Mouse (Mus musculus) gastrocnemius, adult 2 months (tissue): ENCODE results near the gene Ccn5. TPM values are rescaled to one million over a fixed set of nuclear protein-coding genes. Genes with fewer than 3 reads are reported as not detected.

Experiments
- DNase-seq: peaks from one replicate; pipeline ENCODE4 v3.0.0; 2022
- H3K27ac ChIP-seq: fragments of 200-600 bp; 2 replicates; pipeline ENCODE4 v1.8.1; 2022; ENCODE audit warnings: mild to moderate bottlenecking
- H3K4me3 ChIP-seq: fragments of 200-600 bp; 2 replicates; pipeline ENCODE4 v1.8.1; 2022; ENCODE audit warnings: mild to moderate bottlenecking, moderate library complexity
- CTCF ChIP-seq: fragments of 200-600 bp; IDR thresholded peaks from 2 replicates; pipeline ENCODE4 v1.8.1; 2022; ENCODE audit warnings: antibody characterized with exemption, mild to moderate bottlenecking, moderate library complexity
- intact Hi-C: fragments of 180-260 bp; cut with DNase I; formaldehyde crosslinking; loops from one replicate; pipeline ENCODE4 v1.15.1; 2025
- long read RNA-seq, 2 experiments: library from polyadenylated mRNA; stranded (forward); transcript quantifications; one replicate each; pipeline ENCODE4 v2.0.0; 2021
- total RNA-seq, 2 experiments: library from RNA; stranded (reverse); gene quantifications; 2 replicates each; pipeline ENCODE4 v1.2.3; 2021

The Ccn5 gene
- total RNA-seq = 1 to 10 TPM in 1 of 2 experiments, under 1 TPM in 1; 0.87 to 1.8 TPM
- long read RNA-seq, experiment 1, transcript Ccn5-201 (5 exons, 1,719 nt) = major isoform, 5 of 5 reads
- long read RNA-seq, experiment 1, partial matches to known transcripts = 0 of 5 reads
- long read RNA-seq, experiment 1, other reads (novel, unspliced or antisense) = 0 of 5 reads
- long read RNA-seq, experiment 2, partial matches to known transcripts = 0 of 1 reads
- long read RNA-seq, experiment 2, other reads (novel, unspliced or antisense) = 0 of 1 reads

DNA sequence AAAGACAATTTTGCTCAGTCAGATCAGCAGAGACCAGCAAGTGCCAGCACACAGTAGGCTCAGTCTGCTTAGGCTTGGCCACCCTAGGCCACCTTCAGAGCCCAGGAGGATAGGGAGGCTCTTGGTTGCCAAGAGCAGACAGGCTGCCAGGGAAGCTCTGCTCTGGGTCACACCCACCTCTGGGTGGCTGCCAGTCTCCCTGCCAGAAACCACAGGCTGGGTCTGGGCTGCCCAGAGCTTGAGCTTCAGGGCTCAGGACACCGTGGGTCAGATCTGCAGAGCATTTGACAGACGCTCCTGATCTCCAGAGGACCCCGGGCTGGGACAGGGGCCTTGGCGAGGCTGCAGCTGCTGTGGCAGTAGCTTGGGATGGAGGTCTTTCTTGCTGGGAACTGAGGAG, at the start of gene Ccn5:
Gene Ccn5 (plus strand): TSS at position 255 of the 400 bp plus-strand sequence.
- intact Hi-C loops = no loop called here
- DNase-seq = peak; percentile 96
- no peak for TF ChIP-seq CTCF
- peak within 1 kb of the TSS; percentile 34 for H3K4me3 ChIP-seq
- peak within 1 kb of the TSS; percentile 58 for H3K27ac ChIP-seq

DNA sequence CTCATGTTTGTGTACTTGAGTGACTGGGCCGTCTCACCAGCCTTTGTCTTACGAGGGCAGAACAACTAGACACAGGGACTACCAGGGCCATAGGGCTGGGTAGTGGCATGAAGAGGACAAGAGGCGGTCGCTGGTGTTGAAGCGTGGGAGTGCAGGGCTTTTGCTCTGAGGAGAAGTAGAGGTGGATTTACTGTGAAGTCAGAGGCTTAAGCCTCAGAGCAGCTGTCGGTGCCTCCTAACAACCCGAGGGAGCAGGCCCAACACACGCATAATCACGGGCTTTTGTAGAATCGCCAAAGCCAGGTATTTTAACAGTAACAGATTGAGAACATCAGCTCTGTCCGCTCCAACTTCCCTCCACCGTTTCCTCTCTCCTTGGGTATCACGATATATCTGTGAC, 44.0 kb upstream of the Ccn5 start:
- no peak for DNase-seq
- H3K4me3 ChIP-seq = no peak overlapping the region
- H3K27ac ChIP-seq = no peak overlapping the region
- intact Hi-C loops = no loop called here
- no peak for TF ChIP-seq CTCF

DNA sequence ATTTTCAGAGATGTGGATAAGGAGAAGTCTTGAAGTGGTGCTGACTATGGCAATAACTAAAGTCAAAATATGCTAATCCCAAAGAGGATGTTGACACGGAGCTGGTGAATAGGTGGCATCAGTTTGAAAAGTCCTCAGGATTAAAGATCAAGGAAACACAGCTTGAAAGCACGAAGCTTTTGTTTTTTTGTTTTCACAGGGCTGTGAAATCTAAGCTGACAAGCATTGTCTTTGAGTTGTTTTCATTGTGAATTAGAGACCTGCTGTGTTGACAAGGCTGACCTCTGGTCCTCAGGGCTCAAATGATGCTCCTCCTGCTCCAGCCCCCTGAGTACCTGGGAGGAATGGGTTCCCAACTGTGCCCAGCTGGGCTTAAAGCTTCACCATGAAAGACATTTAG, 43.6 kb upstream of the Ccn5 start:
- TF ChIP-seq CTCF = no peak
- no peak overlapping the region for H3K4me3 ChIP-seq
- DNase-seq = no peak
- no peak overlapping the region for H3K27ac ChIP-seq
- intact Hi-C loops = no loop called here

- no peak for TF ChIP-seq CTCF
- DNase-seq = no peak
- Histone ChIP-seq H3K27ac (no peak overlapping the region), H3K4me3 (no peak overlapping the region)
- intact Hi-C loops = no loop called here
Measured at GRCm38 (mm10) chr2:163778896-163779295, 41.8 kb upstream of the Ccn5 start.

- intact Hi-C loops = loop anchor here (10.0 kb wide), 2 partner anchors 51 to 129 kb away; partner anchors contain the start of gene Pkig
- no peak overlapping the region for H3K27ac ChIP-seq
- no peak for TF ChIP-seq CTCF
Measured at GRCm38 (mm10) chr2:163783368-163783767, 37.3 kb upstream of the Ccn5 start.

GRCm38 (mm10) chr2:163783901-163784300, 36.8 kb upstream of the Ccn5 start:
- H3K27ac ChIP-seq = no peak overlapping the region
- no peak for DNase-seq
- no peak for TF ChIP-seq CTCF
- intact Hi-C loops = loop anchor here (10.0 kb wide), 2 partner anchors 51 to 129 kb away; partner anchors contain the start of gene Pkig
- no peak overlapping the region for H3K4me3 ChIP-seq

More at GRCm38 (mm10) chr2:163783368-163783767, 37.3 kb upstream of the Ccn5 start:
- H3K4me3 ChIP-seq = no peak overlapping the region
- no peak for DNase-seq

GRCm38 (mm10) chr2:163787086-163787485, 33.6 kb upstream of the Ccn5 start:
- no peak for TF ChIP-seq CTCF
- intact Hi-C loops = loop anchor here (10.0 kb wide), 2 partner anchors 48 to 132 kb away; partner anchors contain the start of gene Pkig

GRCm38 (mm10) chr2:163787709-163788108, 33.0 kb upstream of the Ccn5 start:
- TF ChIP-seq CTCF = peak; percentile 86
- no peak overlapping the region for H3K4me3 ChIP-seq
- peak; percentile 47 for DNase-seq
- no peak overlapping the region for H3K27ac ChIP-seq
- intact Hi-C loops = loop anchor here (10.0 kb wide), 2 partner anchors 47 to 133 kb away; partner anchors contain the start of gene Pkig

More at GRCm38 (mm10) chr2:163787086-163787485, 33.6 kb upstream of the Ccn5 start:
- Histone ChIP-seq H3K4me3 (no peak overlapping the region), H3K27ac (no peak overlapping the region)
- DNase-seq = no peak

GRCm38 (mm10) chr2:163788484-163788883, 32.2 kb upstream of the Ccn5 start:
- Histone ChIP-seq H3K27ac (no peak overlapping the region), H3K4me3 (no peak overlapping the region)
- peak; percentile 82 for TF ChIP-seq CTCF
- intact Hi-C loops = loop anchor here (10.0 kb wide), 2 partner anchors 46 to 134 kb away; partner anchors contain the start of gene Pkig
- DNase-seq = peak; percentile 78

DNA sequence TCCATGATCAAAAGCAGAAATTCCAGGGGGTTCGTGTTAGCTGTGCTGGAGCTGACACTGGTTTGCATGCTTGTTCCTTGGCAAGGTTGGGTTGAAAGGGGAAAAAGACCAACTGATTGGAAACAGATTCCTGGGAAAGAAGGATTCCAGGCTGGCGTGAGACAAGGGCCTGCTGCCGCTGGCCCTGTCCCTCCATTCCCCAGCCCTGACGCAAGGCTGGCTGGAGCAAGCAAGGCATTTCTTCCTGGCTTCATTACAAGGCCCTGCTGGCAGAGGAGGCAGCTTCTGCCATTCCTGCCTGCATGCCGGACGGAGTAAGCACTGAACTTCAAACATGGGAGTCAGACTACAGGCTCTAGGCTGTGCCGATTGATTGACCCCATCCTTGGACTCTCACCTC, 22.2 kb upstream of the Ccn5 start:
- peak overlapping the region; percentile 53; the same call in 1 of the 2 replicates for H3K27ac ChIP-seq
- DNase-seq = peak; percentile 88
- TF ChIP-seq CTCF = no peak
- intact Hi-C loops = no loop called here
- H3K4me3 ChIP-seq = no peak overlapping the region

DNA sequence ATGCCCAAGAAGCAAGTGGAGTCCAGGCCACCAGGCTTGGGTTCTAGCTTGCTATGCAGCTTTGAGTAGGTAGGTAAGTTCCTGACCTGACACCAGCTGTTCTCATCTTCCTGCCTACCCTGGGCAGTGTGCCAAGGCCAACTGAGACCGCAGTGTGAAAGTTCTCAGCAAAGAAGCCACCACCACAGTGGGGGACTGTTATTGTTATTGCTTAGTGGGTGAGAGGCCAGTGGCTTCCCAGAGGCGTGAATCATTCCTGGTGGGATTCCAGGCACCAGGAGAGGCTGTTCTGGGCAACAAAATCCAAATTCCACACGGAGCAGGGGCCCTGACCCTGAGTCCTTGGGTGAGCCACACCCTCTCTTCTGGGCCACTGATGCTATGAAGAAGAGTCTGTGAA, 19.8 kb upstream of the Ccn5 start:
- H3K4me3 ChIP-seq = no peak overlapping the region
- TF ChIP-seq CTCF = no peak
- peak; percentile 75 for DNase-seq
- intact Hi-C loops = no loop called here
- peak overlapping the region; percentile 46 for H3K27ac ChIP-seq

DNA sequence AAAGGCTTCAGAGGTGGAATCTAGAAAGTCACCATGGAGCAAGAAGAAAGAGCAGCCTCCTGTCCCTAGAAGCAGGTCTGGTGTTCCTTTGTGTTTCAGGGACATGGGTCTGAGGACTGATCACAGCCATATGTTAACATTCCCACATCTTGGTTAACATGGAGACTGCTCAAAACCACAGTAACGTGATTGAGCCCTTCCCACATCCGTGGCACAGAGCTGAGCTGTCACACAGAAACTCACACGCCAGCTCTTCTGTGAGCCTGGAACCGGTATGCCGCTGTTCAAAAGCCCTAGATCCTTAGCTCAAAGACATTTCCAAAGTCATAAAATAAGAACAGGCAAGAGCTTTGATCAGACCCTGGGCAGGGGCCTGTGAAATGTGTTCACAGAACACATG, 19.3 kb upstream of the Ccn5 start:
- intact Hi-C loops = no loop called here
- Histone ChIP-seq H3K4me3 (no peak overlapping the region), H3K27ac (peak overlapping the region; percentile 46)
- TF ChIP-seq CTCF = no peak
- no peak for DNase-seq

- Histone ChIP-seq H3K4me3 (no peak overlapping the region), H3K27ac (no peak overlapping the region)
- TF ChIP-seq CTCF = no peak
Measured at GRCm38 (mm10) chr2:163803838-163804237, 16.8 kb upstream of the Ccn5 start.

DNA sequence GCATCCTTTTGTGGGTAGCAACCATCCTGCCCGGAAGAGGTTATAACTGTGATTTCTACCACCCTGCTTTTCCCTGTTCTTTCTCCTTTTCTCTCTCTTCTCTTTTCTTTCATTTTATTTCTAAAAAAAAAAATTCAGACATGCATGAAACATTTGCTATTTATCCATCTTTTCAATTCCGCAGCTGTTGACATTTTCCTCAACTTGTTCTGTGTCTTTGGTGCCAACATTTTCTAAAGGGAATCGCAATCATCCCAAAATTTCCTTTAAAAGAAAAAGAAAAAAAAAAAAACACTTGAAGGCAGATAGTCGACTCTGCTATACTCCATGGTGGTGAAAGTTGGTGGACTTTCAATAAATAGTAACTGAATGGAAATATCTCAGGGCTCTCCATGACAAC, 11.5 kb upstream of the Ccn5 start:
- DNase-seq = no peak
- no peak overlapping the region for H3K4me3 ChIP-seq
- intact Hi-C loops = no loop called here
- peak overlapping the region; percentile 32; the same call in 1 of the 2 replicates for H3K27ac ChIP-seq
- no peak for TF ChIP-seq CTCF

More at GRCm38 (mm10) chr2:163803838-163804237, 16.8 kb upstream of the Ccn5 start:
- DNase-seq = no peak
- intact Hi-C loops = no loop called here
